Mouse (Mus musculus) kidney, adult 2 months (tissue): ENCODE measurements at regions not wholly inside any gene's neighbourhood (a gene's known extent, or its start where the extent isn't known, plus 50 kb on each side); places are given as distances from the start of the nearest gene placed in this dataset.

Experiments
- CTCF ChIP-seq: fragments of 200-500 bp; conservative IDR thresholded peaks from 2 replicates; pipeline ENCODE4 v1.5.1; 2011; ENCODE audit warnings: low read depth, mild to moderate bottlenecking, control low read depth, low read length, moderate library complexity, mixed read lengths; ENCODE audit not compliant: insufficient read depth, insufficient read length
- POLR2A ChIP-seq: fragments of 200-500 bp; IDR thresholded peaks from one replicate; pipeline ENCODE4 v1.6.1; 2011; ENCODE audit warnings: low read depth, low read length, control low read depth

GRCm38 (mm10) chr9:46555156-46555555, 235.4 kb upstream of the 4931429L15Rik start:
- TF ChIP-seq POLR2A (no peak), CTCF (no peak)
